Mouse (Mus musculus): Measurements from ENCODE around the gene Fam173a.
"Not testable (repeated sequence)": the region's sequence is repeated elsewhere in the genome, so short reads cannot be mapped to it uniquely, and the experiment has no call there.

Fam173a gene

DNA sequence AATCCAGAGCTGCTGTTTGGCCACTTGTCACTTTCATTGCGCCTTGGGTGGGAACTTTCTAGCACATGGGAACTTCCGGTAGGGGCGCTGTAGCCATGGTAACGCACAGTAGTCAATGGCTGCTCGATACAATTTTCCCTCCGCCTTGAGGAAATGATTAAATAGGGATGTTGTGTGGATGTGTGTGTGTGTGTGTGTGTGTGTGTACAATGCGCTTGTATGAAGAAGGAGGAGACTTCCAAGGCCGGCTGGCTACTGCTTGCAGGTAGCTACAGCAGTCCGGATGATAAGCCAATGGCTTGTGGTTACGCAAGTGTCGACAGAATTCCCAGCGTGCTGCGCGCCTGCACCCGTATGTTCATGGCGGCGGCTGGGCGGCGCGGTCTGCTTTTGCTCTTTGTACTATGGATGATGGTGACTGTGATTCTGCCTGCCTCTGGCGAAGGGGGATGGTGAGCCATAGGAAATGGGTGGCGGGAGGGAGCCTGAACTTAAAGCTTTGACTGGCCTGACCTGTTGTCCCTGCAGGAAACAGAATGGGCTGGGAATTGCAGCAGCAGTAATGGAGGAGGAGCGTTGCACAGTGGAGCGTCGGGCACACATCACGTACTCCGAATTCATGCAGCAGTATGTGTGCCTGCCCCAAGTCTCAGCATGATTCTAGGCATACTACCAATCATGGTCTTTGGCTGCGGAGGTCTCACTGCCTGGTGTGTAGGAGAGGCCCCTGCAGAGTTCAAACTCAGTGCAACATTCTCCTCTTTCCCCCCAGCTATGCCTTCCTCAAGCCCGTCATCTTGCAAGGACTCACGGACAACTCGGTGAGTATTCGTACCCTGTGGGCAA, 36.2 kb upstream of the Fam173a start, which contains the start of gene Jmjd8:
TSS of gene Jmjd8 (plus strand) at position 156 of the 846 bp plus-strand sequence.
- peak; percentile 82 for DNase-seq (ENCODE audit: low spot score in 2 of 2)

DNA sequence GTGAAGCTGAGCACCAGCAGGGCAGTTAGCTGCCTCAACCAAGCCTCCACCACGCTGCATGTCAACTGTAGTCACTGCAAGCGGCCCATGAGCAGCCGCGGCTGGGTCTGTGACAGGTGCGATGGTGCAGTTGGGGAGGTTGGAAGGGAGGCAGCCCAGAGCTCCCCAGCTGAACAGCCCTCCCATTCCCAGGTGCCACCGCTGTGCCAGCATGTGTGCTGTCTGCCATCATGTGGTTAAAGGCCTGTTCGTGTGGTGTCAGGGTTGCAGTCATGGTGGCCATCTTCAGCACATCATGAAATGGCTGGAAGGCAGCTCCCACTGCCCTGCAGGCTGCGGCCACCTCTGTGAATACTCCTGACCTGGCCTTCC, 35.5 kb upstream of the Fam173a start:
- no peak for DNase-seq (ENCODE audit: low spot score in 2 of 2)

DNA sequence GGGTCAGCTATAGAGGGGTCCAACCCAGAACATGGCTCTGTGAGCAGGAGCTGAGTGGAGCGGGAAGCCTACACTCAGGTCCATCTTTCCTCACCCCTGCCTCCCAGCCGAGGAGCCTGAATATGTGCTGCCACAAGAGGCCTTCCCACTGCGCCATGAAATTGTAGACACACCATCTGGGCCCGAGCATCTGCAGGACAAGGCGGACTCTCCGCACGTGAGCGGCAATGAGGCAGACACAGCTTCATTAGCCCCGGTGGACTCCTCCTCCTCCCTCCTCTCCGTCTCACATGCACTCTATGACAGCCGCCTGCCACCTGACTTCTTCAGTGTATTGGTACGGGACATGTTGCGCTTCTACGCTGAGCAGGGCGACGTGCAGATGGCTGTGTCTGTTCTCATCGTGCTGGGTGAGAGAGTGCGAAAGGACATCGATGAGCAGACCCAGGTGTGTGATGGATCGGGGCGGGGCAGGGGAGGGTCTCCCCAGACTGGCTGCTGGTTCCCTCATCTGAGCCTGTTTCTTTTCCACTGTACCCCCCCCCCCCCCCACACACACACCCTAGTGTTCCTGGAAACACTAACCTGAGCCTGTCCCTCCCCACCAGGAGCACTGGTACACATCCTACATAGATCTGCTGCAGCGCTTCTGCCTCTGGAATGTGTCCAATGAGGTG, 35.0 kb upstream of the Fam173a start:
- DNase-seq (ENCODE audit: low spot score in 2 of 2) = no peak

DNA sequence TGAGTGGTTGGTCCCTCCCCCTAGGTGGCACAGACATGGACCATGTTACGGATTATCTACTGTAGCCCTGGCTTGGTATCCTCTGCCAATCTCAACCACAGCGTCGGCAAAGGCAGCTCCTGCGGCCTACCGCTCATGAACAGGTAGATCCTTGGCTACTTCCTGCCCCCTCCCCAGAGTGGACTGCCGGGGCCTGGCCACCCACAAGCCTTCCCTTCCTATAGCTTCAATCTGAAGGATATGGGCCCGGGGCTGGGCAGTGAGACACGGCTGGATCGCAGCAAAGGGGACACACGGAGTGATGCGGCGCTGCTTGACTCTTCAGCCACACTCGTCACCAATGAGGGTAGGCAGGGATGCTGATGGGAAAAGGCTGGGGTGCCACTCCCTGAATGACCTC, 34.3 kb upstream of the Fam173a start:
- DNase-seq (ENCODE audit: low spot score in 2 of 2) = no peak

DNA sequence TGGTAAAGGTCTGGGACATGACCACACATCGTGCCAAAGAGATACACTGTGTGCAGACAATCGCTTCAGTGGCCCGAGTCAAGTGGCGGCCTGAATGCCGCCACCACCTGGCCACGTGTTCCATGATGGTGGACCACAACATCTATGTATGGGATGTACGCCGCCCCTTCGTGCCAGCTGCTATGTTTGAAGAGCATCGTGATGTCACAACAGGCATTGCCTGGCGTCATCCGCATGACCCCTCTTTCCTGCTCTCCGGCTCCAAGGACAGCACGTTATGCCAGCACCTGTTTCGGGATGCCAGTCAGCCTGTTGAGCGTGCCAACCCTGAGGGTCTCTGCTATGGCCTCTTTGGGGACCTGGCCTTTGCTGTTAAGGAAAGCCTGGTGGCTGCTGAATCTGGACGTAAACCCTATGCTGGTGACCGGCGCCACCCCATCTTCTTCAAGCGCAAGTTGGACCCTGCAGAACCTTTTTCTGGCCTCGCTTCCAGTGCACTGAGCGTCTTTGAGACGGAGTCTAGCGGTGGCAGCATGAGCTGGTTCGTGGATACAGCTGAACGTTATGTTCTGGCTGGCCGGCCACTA, 33.4 kb upstream of the Fam173a start:
- no peak for DNase-seq (ENCODE audit: low spot score in 2 of 2)

DNA sequence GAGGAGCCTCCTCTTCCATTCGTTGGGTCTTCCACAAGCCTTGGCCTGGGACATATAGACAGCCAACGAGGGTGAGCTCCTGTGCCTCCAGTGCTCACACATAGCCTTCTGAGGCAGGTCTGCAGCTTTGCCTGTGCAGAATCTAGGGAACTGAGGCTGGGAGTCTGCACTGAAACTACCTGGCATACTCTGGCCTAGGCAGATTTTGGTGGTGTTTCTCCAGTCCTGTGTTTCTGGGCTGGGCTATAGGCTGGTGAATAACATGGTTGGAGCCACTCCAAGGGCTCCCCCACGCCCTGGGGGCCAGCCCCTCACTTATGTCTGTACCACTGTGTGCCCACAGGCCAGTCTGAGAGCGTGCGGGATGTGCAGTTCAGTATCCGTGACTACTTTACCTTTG, 32.6 kb upstream of the Fam173a start:
- no peak for DNase-seq (ENCODE audit: low spot score in 2 of 2)

DNA sequence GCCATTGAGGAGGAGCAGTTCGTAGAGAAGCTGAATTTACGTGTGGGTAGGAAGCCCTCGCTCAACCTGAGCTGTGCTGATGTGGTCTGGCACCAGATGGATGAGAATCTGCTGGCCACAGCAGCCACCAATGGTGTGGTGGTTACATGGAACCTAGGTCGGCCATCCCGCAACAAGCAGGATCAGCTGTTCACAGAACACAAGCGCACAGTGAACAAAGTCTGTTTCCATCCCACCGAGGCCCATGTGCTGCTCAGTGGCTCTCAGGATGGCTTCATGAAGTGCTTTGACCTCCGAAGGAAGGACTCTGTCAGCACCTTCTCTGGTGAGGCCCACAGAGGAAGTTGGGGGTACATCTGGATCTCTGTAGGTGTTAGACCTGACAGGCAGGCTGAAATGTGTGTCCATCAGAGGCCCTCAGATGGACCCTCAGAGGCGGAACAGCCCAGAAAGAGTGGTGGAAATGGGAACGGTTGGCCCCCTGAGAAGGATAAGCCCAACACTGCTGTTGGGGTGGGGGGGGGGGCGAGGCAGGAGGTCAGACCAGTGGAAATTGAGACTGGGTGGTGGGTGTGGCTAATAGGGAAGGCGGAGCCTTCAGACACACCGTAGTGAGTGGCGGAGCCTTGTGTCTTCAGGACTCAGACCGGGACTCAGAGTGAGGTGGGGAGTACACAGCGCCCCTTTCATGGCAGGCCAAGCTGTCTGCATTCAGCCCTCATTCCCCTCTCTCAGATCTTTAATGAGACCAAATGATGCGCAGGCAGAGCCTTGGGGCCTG, 31.9 kb upstream of the Fam173a start:
- no peak for DNase-seq (ENCODE audit: low spot score in 2 of 2)

DNA sequence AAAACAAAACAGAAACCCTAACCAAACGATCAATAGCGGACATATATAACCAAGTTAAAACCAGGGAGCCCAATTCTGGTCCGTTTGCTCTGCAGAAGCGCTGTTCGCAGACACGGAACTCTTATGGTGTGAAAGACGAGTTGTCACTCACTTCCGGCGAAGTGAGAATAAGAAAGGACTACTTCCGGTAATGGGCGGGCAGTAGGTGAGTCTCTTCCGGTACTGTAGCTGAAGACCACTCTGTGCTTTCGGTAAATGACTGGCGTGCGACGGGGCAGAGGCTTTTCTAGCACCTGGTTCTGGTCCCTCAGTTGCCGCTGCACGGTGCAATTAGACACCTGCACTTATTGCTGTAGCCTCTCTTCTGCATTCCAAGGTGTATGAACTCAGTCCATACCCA, 30.8 kb upstream of the Fam173a start, which contains the start of gene Wdr24:
TSS of gene Wdr24 (plus strand) at position 176 of the 400 bp plus-strand sequence.
- DNase-seq (ENCODE audit: low spot score in 2 of 2) = peak in 1 of 2 experiments; percentile 71

DNA sequence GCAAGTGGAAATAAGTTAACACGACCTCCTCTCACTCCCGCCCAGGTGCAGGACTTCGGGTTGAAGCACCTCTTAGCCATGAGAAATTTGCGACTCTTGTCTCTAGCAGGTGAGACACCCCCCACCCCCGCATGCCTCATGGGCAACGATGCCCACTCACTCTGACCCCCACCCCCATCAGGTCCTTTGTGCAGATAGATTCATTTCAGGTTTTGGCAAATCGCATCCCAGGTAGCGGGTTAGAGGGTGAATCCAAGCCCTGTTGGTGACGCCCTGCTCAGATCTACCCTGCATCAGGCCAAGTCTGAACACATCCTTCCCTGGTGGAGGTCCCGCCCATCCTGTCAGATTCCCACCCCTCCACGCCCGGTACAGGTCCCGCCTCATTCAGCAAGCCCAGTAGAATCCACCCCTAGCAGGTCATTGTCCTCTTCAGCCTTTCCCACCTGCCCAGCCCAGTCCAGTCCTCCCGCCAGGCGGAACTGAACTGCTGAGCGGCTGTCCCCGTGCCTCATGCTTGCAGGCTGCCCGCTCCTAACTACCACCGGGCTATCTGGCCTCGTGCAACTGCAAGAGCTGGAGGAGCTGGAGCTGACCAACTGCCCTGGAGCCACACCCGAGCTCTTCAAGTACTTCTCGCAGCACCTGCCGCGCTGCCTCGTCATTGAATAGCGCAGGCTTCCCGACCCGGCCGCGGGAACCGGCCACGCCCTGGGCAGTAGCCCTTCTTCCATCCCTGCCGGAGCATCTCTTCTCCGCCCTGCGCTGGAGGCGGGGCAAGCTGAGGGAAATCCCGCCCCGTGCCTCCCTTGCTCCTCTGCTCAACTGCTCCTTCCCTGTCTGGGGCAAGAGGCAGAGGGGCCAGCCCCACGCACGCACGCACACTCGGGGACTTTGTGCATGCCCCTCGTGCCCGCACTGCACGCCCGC, 26.4 kb upstream of the Fam173a start:
- no peak for DNase-seq (ENCODE audit: low spot score in 2 of 2)

DNA sequence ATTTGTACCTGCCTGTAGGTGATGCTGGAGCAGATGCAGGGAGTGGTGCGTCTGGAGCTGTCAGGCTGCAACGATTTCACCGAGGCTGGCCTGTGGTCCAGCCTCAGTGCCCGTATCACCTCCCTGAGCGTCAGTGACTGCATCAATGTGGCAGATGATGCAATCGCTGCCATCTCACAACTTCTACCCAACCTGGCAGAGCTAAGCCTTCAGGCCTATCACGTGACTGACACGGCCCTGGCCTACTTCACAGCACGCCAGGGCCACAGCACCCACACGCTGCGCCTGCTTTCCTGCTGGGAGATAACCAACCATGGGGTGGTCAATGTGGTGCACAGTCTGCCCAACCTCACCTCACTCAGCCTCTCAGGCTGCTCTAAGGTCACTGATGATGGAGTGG, 25.0 kb upstream of the Fam173a start:
- no peak for DNase-seq (ENCODE audit: low spot score in 2 of 2)

DNA sequence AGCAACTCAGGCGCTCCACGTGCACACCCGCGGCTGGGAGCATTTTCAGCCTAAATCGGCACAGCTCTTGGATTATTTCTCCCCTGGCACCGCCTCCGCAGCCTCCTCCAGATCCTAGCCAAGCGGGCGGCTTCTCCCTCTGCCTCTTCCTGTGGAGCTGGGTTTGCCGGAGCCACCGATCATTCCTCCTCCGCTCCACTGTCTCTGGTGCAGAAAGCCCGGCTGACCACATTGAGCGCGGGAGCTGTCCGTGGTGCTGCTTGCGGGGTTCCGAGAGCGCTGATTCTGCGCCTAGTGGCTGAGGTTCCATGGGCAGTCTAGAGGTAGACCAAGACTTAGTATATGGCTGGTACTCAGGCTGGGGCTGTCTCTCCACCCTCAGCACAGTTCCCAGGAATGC, 20.8 kb upstream of the Fam173a start:
- peak; percentile 88 to 92 for DNase-seq (ENCODE audit: low spot score in 2 of 2)

DNA sequence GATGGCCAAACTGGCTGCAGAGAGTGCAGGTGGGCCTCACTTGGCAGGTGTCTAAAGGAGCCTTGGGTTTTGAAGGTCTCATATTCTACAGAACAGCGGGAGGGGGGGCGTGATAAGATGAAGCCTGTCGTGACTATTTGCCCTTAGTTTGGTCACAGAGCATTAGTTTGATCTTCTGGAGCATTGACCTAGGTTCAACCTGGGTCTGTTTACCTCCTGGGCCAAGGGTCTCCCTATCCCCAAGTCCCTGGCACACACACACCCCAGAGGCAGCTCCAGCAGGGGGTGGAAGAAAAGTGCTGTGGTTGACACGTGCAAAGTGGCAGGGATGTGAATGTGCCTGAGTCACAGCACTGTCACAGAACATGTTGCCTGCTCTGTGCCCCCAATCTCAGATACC, 18.2 kb upstream of the Fam173a start:
- no peak for DNase-seq (ENCODE audit: low spot score in 2 of 2)

DNA sequence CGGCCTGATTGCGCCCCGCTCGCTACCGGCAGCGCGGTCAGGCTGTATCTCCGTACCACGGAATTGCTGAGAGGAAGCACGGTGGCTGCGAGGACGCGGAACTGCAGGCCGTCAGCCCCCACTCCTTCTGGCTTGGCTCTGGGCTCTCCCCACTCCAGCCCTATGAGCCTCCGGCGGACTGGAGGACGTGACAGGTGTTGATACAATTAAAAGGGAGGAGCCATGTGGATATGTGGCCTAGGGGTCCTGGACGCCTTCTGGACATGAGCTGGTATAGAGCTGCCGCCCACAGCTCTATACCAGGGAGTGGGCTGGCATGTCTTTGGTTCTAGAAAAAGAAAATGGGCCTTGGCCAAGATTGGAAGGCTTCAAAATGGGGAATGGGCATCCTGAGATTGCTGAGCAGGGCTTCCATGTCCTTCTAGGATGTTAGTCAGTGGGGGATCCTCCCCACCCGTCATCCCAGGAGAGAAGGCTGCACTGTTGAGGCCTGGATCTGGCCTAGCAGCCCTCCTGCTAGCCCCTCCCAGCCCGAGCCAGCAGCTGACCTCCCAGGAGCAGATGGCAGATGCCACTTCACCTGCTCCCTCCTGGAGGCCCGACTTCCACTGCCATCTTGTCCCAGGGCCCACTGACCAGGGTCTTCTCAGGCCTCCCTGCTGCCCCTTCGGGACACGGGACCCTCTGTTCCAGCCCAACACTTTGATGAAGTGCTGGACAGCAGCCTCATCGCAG, 17.1 kb upstream of the Fam173a start:
- no peak for DNase-seq (ENCODE audit: low spot score in 2 of 2)

DNA sequence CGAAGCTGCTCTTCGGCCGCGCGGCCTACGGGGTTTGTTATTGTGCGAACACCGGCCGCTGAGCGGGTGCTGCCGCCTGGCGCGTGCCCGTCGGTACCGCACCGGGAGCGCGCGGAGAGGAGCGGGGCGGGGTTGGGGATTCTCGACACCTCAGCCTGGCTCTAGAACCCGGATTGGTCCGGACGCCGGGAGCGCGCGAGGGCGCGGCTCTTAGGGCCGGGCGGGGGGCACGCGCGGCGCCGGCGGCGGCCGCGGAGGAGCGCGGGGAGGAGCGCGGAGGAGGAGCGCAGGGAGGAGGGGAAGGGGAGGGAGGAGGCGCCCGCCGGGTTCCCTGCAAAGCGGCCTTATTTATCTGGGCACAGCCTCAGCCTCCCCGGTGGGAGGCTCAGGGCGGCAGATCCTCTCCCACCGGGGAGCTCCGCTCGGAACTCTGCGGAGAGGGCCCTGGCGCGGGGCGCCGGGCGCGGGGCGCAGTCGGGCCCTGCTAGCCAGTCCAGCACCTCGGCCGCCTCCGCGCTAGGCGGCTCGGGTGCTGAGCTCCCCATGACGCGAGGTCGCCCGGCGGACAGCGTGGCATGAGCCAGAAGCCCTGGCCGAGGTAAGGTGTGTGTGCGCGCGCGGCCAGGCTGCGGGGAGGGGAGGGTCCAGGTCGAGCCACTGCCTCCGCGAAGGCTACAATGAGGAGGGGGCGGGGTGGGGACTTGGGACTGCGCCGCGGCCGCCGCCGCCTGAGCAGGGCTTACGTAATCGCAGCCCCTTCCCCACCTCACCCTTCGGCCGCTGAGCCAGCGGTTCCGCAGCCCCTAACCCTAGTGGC, 16.3 kb upstream of the Fam173a start, which contains the start of gene Fbxl16:
TSS of gene Fbxl16 (plus strand) at position 297 of the 817 bp plus-strand sequence.
- peak; percentile 87 to 90 for DNase-seq (ENCODE audit: low spot score in 2 of 2)

DNA sequence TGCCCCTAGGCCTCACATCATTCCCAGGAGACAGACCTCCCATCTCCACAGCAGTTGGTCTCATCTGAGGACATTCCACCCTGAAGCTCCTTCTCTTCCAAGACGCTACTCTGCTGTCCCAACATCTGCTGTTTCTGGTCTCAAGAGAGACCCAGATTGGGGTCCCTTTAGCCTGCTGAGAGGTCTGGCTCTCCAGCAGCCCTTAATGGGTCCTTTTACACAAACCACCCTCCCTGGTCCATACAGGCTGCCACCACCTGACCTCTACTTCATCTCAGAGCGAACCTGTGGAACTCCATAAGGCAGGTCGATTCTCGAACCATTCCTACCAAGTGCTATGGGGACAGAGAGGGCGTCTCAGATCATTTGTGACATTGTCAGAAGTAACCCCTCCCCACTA, 15.3 kb upstream of the Fam173a start:
- no peak for DNase-seq (ENCODE audit: low spot score in 2 of 2)

DNA sequence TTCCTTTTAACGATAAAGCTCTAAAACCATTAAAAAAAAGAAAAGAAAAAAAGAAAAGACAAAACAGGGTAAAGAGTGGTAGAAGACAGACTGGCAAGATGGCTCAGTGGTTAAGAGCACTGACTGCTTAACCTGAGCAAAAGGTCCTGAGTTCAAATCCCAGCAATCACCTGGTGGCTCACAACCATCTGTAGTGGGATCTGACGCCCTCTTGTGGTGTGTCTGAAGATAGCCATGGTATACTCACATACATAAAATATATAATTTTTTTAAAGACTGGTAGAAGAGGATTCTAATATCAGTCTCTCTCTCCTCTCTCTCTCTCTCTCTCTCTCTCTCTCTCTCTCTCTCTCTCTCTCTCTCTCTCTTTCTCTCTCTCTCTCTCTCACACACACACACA, 14.8 kb upstream of the Fam173a start:
- DNase-seq (ENCODE audit: low spot score in 2 of 2) = not testable (repeated sequence)

DNA sequence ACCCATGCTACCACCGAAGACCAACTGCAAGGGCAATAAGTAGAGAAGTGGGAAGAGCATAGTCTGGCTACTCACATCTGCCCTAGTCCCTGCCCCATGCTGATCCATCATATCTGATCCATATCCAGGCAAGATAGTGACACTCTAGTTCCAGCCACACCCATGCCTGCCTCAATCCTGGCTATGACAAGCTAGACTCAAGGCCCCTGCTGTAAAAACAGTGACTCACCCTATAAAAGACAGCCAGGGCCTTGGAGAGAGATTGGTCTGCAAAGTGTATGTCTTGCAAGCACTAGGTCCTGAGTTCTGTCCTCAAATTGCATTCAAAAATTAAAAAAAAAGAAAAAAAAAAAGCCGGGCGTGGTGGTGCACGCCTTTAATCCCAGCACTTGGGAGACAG, 13.8 kb upstream of the Fam173a start:
- no peak for DNase-seq (ENCODE audit: low spot score in 2 of 2)

DNA sequence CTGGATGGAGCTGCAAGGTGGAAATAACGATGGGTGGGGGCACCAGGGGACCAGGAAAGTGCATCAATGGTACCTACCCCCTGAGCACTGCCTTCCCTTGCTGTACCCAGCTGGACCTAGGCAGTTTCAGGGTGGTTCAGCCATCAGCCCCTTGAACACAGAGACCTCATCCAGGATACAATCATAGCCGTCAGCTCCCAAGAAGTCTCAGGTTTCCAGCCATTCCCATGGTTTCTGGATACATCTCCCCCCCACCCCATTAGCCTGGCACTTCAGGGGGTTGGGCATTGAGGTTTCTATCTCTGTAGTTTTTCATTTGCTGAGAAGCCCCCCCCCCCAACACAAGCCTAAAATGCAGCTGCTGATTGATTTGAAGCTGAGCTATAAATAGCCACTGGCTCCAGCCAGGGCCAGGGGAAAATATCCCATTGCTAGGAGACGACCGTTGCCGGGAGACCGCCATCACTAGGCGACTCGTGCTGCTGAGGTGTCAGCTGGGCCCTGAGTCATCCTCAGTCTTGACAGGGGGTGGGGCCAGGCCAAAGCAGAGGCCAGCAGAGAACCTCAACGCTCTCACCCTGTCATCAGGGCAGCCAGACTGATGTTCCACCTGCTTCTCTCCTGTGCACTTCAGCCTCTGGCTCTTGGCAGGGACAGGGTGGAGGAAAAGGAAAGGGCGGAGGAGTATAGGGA, 10.3 kb upstream of the Fam173a start:
- DNase-seq (ENCODE audit: low spot score in 2 of 2) = peak; percentile 87 to 88

DNA sequence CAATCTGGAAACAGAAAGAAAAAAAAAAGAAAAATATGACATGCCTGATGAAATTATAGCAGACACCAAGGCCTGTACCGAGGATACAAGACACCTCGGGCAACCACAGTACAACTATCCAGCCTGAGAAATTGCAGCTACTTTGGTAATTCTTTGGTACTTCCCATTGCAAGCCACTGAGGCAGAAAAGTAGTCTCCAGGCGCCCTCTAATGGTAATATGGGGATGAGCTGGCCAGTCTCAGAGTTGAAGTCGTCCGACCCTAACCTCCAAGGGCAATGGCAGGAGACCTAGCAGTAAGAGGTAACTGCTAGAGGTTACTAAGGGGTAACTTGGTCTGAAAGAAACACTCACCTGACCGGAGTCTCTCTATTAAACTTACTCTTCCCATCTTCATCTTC, 8.3 kb upstream of the Fam173a start:
- peak in 1 of 2 experiments; percentile 61 for DNase-seq (ENCODE audit: low spot score in 2 of 2)
